Mouse (Mus musculus): Measurements from ENCODE around the gene Clcn6. TPM values are rescaled to one million over a fixed set of nuclear protein-coding genes. Genes with fewer than 3 reads are reported as not detected.
A peak's percentile ranks its signal among the peaks of the same experiment; 100 is the strongest.

Gene Clcn6
- 10 to 100 TPM; 92.3 to 94.8 (median 93.8) TPM for total RNA-seq (2022)

GRCm38 (mm10) chr4:148038600-148039253 lies at the start of gene Clcn6, which contains the start of gene Mthfr:
Gene Clcn6, minus strand, starts transcription at chr4:148038821.
Gene Mthfr, plus strand, starts transcription at chr4:148039077.
- peak; percentile 98 to 100 for DNase-seq (ENCODE audit: low spot score in 2 of 2)

DNA sequence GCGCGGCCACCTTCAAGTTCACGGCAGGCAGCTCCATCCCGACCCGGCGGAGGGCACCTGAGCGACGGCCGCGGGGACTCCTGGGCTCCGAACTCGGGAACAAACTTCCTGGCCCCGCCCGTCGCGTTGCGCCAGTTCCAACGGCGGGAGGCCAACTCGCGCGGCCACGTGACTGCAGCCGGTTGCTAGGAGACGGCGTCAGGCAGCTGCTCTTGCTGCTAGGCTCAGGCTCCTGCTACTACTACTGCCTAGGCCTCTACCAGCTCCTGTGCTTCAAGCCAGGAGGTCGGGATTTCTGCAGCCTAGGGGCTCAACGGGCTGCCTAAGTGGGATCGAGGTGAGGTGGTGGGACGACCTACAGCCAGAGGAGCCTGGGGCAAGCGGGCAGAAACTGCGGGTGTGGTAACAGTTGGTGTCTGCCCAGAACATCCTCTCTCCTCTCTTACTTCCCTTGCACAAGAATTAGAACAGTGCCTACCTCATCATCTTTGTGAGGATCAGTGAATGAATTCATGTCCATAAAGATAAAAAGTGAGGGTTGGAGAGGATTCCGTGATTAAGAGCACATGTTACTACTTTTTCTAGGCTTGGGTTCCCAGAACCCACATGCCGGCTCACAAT lies 49.4 kb upstream of the Clcn6 start, which contains the start of gene Agtrap:
Agtrap (minus strand) TSS at position 125 of the 621 bp plus-strand sequence.
- DNase-seq (ENCODE audit: low spot score in 2 of 2): peak; percentile 82 to 91

- DNase-seq (ENCODE audit: low spot score in 2 of 2): no peak
Observed at GRCm38 (mm10) chr4:148087091-148087906, 48.7 kb upstream of the Clcn6 start.

DNA sequence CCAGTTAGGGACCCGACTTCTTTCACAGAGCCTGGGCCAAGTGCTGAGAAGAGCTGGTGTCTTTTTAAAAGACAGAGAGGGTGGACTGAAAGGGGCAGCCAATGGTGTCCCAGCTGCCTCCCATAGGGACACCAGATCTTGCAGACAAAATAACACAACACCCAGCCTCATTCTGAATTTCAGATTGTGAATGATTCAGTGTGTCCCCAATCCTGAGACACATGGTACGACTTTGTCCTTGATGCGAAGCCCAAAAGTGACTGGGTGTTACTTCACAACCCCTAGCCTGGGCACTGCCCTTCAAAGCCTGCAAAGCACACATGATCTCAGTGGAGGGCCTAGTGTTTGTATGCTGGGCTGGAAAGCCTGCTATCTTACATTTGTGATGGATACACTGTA lies 47.3 kb upstream of the Clcn6 start:
- DNase-seq (ENCODE audit: low spot score in 2 of 2): no peak

GRCm38 (mm10) chr4:148085131-148085906 lies 46.7 kb upstream of the Clcn6 start:
- DNase-seq (ENCODE audit: low spot score in 2 of 2): no peak

DNA sequence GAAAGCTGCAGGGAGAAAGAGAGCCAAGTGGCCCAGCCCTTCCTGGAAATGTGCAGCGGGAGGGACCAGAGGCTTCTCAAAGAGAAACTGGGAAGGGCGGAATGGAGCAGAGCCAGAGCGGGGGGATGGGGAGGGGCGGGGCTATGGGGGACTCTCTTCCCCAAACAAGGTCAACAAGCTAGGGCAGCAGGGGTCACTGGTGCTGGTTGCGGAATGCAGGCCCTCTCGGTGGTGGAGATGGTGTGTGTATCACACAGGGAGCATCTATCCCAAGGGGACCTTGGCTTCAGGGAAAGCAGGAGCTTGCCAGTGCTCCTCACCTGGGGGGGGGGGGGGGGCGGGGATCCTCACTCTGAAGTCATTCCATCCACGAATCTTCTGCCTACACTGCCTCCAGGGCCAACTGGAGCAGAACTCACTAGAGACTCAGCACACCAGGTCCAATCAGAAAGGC lies 45.7 kb upstream of the Clcn6 start:
- DNase-seq (ENCODE audit: low spot score in 2 of 2): no peak

GRCm38 (mm10) chr4:148083176-148083899 lies 44.7 kb upstream of the Clcn6 start:
- DNase-seq (ENCODE audit: low spot score in 2 of 2): no peak

- no peak for DNase-seq (ENCODE audit: low spot score in 2 of 2)
Observed at GRCm38 (mm10) chr4:148082257-148083044, 43.8 kb upstream of the Clcn6 start.

- DNase-seq (ENCODE audit: low spot score in 2 of 2): no peak
Observed at GRCm38 (mm10) chr4:148081201-148081600, 42.6 kb upstream of the Clcn6 start.

- DNase-seq (ENCODE audit: low spot score in 2 of 2): no peak
Observed at GRCm38 (mm10) chr4:148080597-148080973, 42.0 kb upstream of the Clcn6 start.

- DNase-seq (ENCODE audit: low spot score in 2 of 2): no peak
Observed at GRCm38 (mm10) chr4:148079944-148080596, 41.4 kb upstream of the Clcn6 start.

- DNase-seq (ENCODE audit: low spot score in 2 of 2): no peak
Observed at GRCm38 (mm10) chr4:148079212-148079611, 40.6 kb upstream of the Clcn6 start.

GRCm38 (mm10) chr4:148075881-148076280 lies 37.3 kb upstream of the Clcn6 start:
- no peak for DNase-seq (ENCODE audit: low spot score in 2 of 2)

DNA sequence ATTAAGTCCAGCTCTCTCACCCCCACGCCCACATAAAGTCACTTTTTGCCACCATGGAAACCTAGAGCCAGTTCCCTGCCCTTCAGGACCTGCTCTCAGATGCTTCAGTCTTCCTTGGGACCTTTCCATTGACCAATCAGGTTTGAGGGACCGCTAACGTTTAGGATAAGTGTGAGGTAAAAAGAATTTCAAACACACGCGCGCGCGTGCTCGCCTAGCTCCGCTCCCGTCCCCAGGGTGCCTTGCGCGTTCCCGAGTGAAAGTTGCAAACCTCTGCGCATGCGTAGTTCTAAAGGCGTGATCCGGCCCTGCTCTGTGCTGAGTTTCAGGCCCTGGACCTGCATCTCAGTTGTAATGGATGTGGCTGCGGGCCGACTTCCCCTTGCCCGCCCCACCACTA lies 36.6 kb upstream of the Clcn6 start:
- DNase-seq (ENCODE audit: low spot score in 2 of 2): peak; percentile 32 to 56

- DNase-seq (ENCODE audit: low spot score in 2 of 2): no peak
Observed at GRCm38 (mm10) chr4:148074521-148075189, 36.0 kb upstream of the Clcn6 start.

DNA sequence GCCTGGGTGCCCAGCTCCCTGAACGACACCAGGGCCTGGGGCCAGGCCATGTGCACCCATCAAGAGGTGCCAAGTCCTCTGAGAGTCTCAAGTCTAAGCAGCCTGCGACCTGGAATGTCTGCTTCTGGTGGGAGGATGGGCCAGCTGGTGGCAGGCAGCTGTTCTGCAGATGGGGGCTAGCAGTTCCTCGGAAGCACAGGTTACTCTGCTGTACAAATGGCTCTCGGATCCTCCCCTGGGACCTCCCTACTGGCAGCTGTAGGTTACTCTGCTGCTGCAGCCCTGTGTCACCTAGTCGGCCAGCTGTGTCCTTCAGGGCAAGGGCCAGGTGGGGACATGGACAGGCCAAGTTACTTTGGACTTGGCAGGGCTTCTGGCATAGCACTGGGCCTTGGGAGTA lies 32.9 kb upstream of the Clcn6 start:
- DNase-seq (ENCODE audit: low spot score in 2 of 2): no peak

- no peak for DNase-seq (ENCODE audit: low spot score in 2 of 2)
Observed at GRCm38 (mm10) chr4:148069602-148070218, 31.1 kb upstream of the Clcn6 start.

DNA sequence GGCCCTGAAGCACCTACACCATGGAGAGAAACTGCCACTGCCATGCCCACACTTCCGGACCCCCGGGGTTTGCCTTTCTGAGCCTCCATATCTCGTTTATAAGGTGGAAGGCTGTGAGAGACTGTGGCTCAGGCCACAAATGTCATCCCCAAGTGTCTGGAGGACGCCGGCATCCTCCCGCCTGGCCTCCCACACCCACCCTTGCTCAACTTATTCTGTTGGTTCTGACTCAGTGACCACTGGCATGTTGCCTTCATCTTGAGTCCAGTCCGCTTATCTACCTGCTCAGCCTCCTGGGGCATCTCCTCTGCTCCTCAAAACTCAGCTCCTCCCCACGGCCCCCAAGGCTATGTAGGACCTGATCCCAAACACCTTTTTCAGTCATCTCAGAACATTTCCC lies 28.7 kb upstream of the Clcn6 start:
- no peak for DNase-seq (ENCODE audit: low spot score in 2 of 2)

All from left cerebral cortex, adult 8-10 months (tissue).